Mouse (Mus musculus) myocyte (in vitro differentiated cells): ENCODE data around the gene Tcf7.

Source experiments
- POLR2A ChIP-seq: IDR thresholded peaks from one replicate; pipeline ENCODE4 v1.6.1; 2011; ENCODE audit warnings: low read depth, mild to moderate bottlenecking, control low read depth, moderate library complexity; ENCODE audit not compliant: insufficient read length
- POLR2AphosphoS2 ChIP-seq: IDR thresholded peaks from one replicate; pipeline ENCODE4 v1.6.1; 2011; ENCODE audit warnings: low read depth, control low read depth; ENCODE audit not compliant: insufficient read length
- TCF12 ChIP-seq: IDR thresholded peaks from one replicate; pipeline ENCODE4 v1.6.1; 2011; ENCODE audit warnings: mild to moderate bottlenecking, control low read depth; ENCODE audit not compliant: poor library complexity, insufficient read depth, severe bottlenecking
- USF1 ChIP-seq: IDR thresholded peaks from one replicate; pipeline ENCODE4 v1.6.1; 2011; ENCODE audit warnings: low read depth, mild to moderate bottlenecking, control low read depth, moderate library complexity

DNA sequence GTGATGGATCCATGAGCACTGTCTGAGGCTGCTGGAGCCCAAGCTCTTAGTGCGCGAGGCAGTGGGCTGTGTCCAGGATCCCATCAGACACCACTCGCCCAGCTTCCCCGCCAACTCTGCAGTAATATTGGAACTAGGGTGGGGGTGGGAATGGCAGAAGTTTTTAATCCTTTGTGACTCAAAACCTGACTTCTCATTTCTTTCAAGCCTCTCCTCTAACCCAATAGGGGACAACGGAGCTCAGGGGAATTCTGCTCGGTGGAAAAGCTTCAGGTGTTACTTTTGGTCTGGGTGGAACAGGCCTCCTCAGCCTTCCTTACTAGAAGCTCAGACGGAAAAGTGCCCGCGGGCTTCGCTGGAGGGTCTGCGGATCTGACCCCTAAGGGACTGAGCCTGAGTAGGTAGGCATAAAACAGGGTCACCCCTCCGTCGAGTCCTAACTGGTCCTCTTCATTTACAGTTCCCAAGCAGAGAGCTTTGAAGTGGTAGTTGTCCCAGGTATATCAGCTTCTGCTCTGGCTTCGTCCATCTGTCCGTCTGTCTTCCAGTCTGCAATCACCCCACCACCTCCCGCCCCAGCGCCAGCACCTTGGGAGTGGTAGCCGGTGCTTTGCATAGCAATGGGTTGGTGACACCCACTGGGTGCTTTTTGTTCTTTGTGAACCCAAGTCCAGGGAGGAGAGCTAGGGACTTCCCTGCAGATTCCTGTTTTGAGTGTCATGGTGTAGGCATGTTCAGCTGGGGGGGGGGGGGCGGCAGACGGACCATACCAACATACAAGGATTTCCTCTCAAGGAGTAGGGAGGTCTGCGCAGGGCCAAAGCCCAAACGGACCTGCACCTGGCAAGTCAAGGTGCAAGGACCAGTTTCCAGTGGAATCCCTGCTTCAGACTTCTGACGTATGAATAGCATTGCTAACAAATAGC is 41.9 kb upstream of the Tcf7 start:
- TF ChIP-seq USF1 (no peak), TCF12 (no peak), POLR2A (no peak), POLR2AphosphoS2 (no peak)
